Mouse (Mus musculus) lung, adult 2 months (tissue): ENCODE measurements around the gene Snd1. TPM values are rescaled to one million over a fixed set of nuclear protein-coding genes. Genes with fewer than 3 reads are reported as not detected.
A peak's percentile ranks its signal among the peaks of the same experiment; 100 is the strongest.

Experiments used
- DNase-seq: peaks from one replicate; pipeline ENCODE4 v3.0.0; 2022
- H3K4me1 ChIP-seq: fragments of 200-500 bp; 2 replicates; pipeline ENCODE4 v1.6.1; 2011; ENCODE audit warnings: low read length; ENCODE audit not compliant: control insufficient read depth, insufficient read depth
- H3K4me3 ChIP-seq: fragments of 200-500 bp; replicated peaks from 2 replicates; pipeline ENCODE3; 2011; ENCODE audit warnings: low read depth, mild to moderate bottlenecking, control low read depth, low read length; ENCODE audit errors: extremely low read depth
- CTCF ChIP-seq: fragments of 200-500 bp; IDR thresholded peaks from 2 replicates; pipeline ENCODE4 v1.5.1; 2011; ENCODE audit warnings: mild to moderate bottlenecking, low read length, control low read depth; ENCODE audit not compliant: insufficient read depth
- POLR2A ChIP-seq: fragments of 200-500 bp; IDR thresholded peaks from 2 replicates; pipeline ENCODE4 v1.6.1; 2011; ENCODE audit warnings: low read depth, mild to moderate bottlenecking, control low read depth, low read length, borderline replicate concordance; ENCODE audit errors: extremely low read depth
- WGBS: fragments of 180-500 bp; shearing (Covaris S2); methylation state at CpG from one replicate; pipeline ENCODE4 v1.1.7; 2018; 5-methylcytosine and 5-hydroxymethylcytosine counted together
- polyA plus RNA-seq: library from polyadenylated mRNA; depleted of rRNA; stranded (reverse); fragments of >200 nt; gene quantifications from 2 replicates; pipeline ENCODE4 v1.2.3, GENCODE M21; 2012; rRNA removed

Gene Snd1
- polyA plus RNA-seq, result 70.7 and 88.3 TPM in 2 replicates

GRCm38 (mm10) chr6:28474839-28475238, at the start of gene Snd1:
Gene Snd1 (plus strand): TSS chr6:28475139.
- Histone ChIP-seq H3K4me1 (peaks cover 3% of the 10 kb centered on the region; the same call in 1 of the 2 replicates), H3K4me3 (no peak within 1 kb of the TSS)
- DNase-seq, result no peak
- no peak for TF ChIP-seq POLR2A
- TF ChIP-seq CTCF, result no peak
- 76% methylated on average over 5 of the region's 5 CpGs for WGBS

GRCm38 (mm10) chr6:28427096-28427839, 47.7 kb upstream of the Snd1 start, which contains the start of gene Fscn3:
Gene Fscn3 (plus strand): TSS chr6:28427789.
- TF ChIP-seq POLR2A, result no peak
- no peak for TF ChIP-seq CTCF
- WGBS, result 66% methylated on average over 3 of the region's 3 CpGs
- peak; percentile 11 for DNase-seq
- Histone ChIP-seq H3K4me3 (no peak within 1 kb of the TSS), H3K4me1 (peaks cover 4% of the 10 kb centered on the region; the same call in 1 of the 2 replicates)

- TF ChIP-seq CTCF, result no peak
- TF ChIP-seq POLR2A, result no peak
- 89% methylated on average over 3 of the region's 3 CpGs for WGBS
- no peak for DNase-seq
- H3K4me3 ChIP-seq, result no peak within 1 kb of the TSS
- peaks cover 2% of the 10 kb centered on the region; the same call in 1 of the 2 replicates for H3K4me1 ChIP-seq
Observed at GRCm38 (mm10) chr6:28428290-28428689, 46.6 kb upstream of the Snd1 start, which contains the start of gene Gcc1. Gene Gcc1 (minus strand): TSS chr6:28428390.

- DNase-seq, result no peak
- TF ChIP-seq CTCF, result no peak
- no peak for TF ChIP-seq POLR2A
- Histone ChIP-seq H3K4me3 (no peak overlapping the region), H3K4me1 (no peaks in the 10 kb centered on the region)
- 88% methylated on average over 11 of the region's 11 CpGs for WGBS
Observed at GRCm38 (mm10) chr6:28429870-28430269, 45.1 kb upstream of the Snd1 start.

GRCm38 (mm10) chr6:28430795-28431537, 44.0 kb upstream of the Snd1 start:
- peak; percentile 50 for DNase-seq
- 73% methylated on average over 10 of the region's 10 CpGs for WGBS

GRCm38 (mm10) chr6:28431538-28431855, 43.4 kb upstream of the Snd1 start:
- no peak overlapping the region for H3K4me3 ChIP-seq
- no peaks in the 10 kb centered on the region for H3K4me1 ChIP-seq
- 69% methylated on average over 6 of the region's 6 CpGs for WGBS
- no peak for DNase-seq
- no peak for TF ChIP-seq POLR2A
- no peak for TF ChIP-seq CTCF

More at GRCm38 (mm10) chr6:28430795-28431537, 44.0 kb upstream of the Snd1 start:
- Histone ChIP-seq H3K4me1 (no peaks in the 10 kb centered on the region), H3K4me3 (no peak overlapping the region)
- TF ChIP-seq POLR2A (no peak), CTCF (no peak)

GRCm38 (mm10) chr6:28447937-28448336, 27.0 kb upstream of the Snd1 start:
- WGBS, result 72% methylated on average over 7 of the region's 7 CpGs
- DNase-seq, result no peak
- Histone ChIP-seq H3K4me1 (no peaks in the 10 kb centered on the region), H3K4me3 (no peak overlapping the region)
- TF ChIP-seq CTCF (no peak), POLR2A (no peak)

GRCm38 (mm10) chr6:28449253-28449652, 25.7 kb upstream of the Snd1 start, which contains the start of gene Pax4:
Gene Pax4 (minus strand): TSS chr6:28449353.
- no peaks in the 10 kb centered on the region for H3K4me1 ChIP-seq
- no peak for DNase-seq
- 76% methylated on average over 2 of the region's 2 CpGs for WGBS
- TF ChIP-seq CTCF, result no peak
- TF ChIP-seq POLR2A, result no peak
- H3K4me3 ChIP-seq, result no peak within 1 kb of the TSS

GRCm38 (mm10) chr6:28450481-28450880, 24.5 kb upstream of the Snd1 start:
- DNase-seq, result no peak
- Histone ChIP-seq H3K4me3 (no peak overlapping the region), H3K4me1 (no peaks in the 10 kb centered on the region)
- 17% methylated on average over 5 of the region's 5 CpGs for WGBS
- TF ChIP-seq CTCF (no peak), POLR2A (no peak)
